Mouse (Mus musculus): ENCODE results near the gene Cplx2.

Gene Cplx2

GRCm38 (mm10) chr13:54371049-54371386 lies at the start of gene Cplx2:
TSS of gene Cplx2 (plus strand) at chr13:54371349.
- DNase-seq (ENCODE audit: low read depth, low spot score), result no peak

GRCm38 (mm10) chr13:54322396-54323306 lies 48.5 kb upstream of the Cplx2 start:
- DNase-seq (ENCODE audit: low read depth, low spot score), result no peak

- no peak for DNase-seq (ENCODE audit: low read depth, low spot score)
Measured at GRCm38 (mm10) chr13:54323307-54324165, 47.6 kb upstream of the Cplx2 start.

GRCm38 (mm10) chr13:54324178-54324577 lies 47.0 kb upstream of the Cplx2 start:
- DNase-seq (ENCODE audit: low read depth, low spot score), result no peak

- DNase-seq (ENCODE audit: low read depth, low spot score), result no peak
Measured at GRCm38 (mm10) chr13:54325814-54326213, 45.3 kb upstream of the Cplx2 start.

GRCm38 (mm10) chr13:54326686-54327447 lies 44.3 kb upstream of the Cplx2 start:
- DNase-seq (ENCODE audit: low read depth, low spot score), result no peak

- no peak for DNase-seq (ENCODE audit: low read depth, low spot score)
Measured at GRCm38 (mm10) chr13:54328029-54328428, 43.1 kb upstream of the Cplx2 start.

GRCm38 (mm10) chr13:54328954-54329490 lies 42.1 kb upstream of the Cplx2 start:
- no peak for DNase-seq (ENCODE audit: low read depth, low spot score)

- no peak for DNase-seq (ENCODE audit: low read depth, low spot score)
Measured at GRCm38 (mm10) chr13:54331825-54332675, 39.1 kb upstream of the Cplx2 start.

GRCm38 (mm10) chr13:54332921-54333477 lies 38.1 kb upstream of the Cplx2 start:
- DNase-seq (ENCODE audit: low read depth, low spot score), result no peak

GRCm38 (mm10) chr13:54337058-54337457 lies 34.1 kb upstream of the Cplx2 start:
- no peak for DNase-seq (ENCODE audit: low read depth, low spot score)

- DNase-seq (ENCODE audit: low read depth, low spot score), result no peak
Measured at GRCm38 (mm10) chr13:54337541-54337940, 33.6 kb upstream of the Cplx2 start.

GRCm38 (mm10) chr13:54338815-54339214 lies 32.3 kb upstream of the Cplx2 start:
- no peak for DNase-seq (ENCODE audit: low read depth, low spot score)

- DNase-seq (ENCODE audit: low read depth, low spot score), result no peak
Measured at GRCm38 (mm10) chr13:54345885-54346647, 25.1 kb upstream of the Cplx2 start.

GRCm38 (mm10) chr13:54348011-54348410 lies 23.1 kb upstream of the Cplx2 start:
- DNase-seq (ENCODE audit: low read depth, low spot score), result no peak

- DNase-seq (ENCODE audit: low read depth, low spot score), result no peak
Measured at GRCm38 (mm10) chr13:54349126-54349759, 21.9 kb upstream of the Cplx2 start.

- no peak for DNase-seq (ENCODE audit: low read depth, low spot score)
Measured at GRCm38 (mm10) chr13:54357420-54357819, 13.7 kb upstream of the Cplx2 start.

- DNase-seq (ENCODE audit: low read depth, low spot score), result no peak
Measured at GRCm38 (mm10) chr13:54359181-54359580, 12.0 kb upstream of the Cplx2 start.

GRCm38 (mm10) chr13:54364686-54365085 lies 6.5 kb upstream of the Cplx2 start:
- no peak for DNase-seq (ENCODE audit: low read depth, low spot score)

All from WW6 (cell line).